Mouse (Mus musculus): ENCODE data around the gene Gas2l3. TPM values are rescaled to one million over a fixed set of nuclear protein-coding genes. Genes with fewer than 3 reads are reported as not detected.

The Gas2l3 gene
- total RNA-seq, 2 experiments from 2014 or later, result 10.0 to 13.8 TPM

DNA sequence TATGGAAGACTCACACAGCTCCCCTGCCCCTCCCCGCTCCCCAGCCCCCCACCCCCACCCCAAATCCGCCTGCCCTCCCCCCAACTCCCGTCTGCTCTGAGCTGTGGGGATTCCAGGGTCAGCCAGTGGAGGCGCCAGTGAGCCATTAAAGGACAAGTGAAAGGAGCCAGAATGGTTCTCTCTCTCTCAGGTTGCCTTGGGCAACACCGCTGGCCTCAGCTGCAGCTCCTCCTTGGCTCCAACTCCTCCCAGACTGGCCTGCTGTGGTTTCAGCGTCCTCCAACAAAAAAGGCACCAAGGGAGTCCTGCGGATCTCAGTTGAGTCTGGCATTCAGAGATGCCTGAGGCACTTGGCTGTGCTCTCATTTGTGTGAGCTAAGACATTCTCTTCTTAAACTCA lies 47.9 kb downstream of the Gas2l3 start:
- peak; percentile 48 for DNase-seq

DNA sequence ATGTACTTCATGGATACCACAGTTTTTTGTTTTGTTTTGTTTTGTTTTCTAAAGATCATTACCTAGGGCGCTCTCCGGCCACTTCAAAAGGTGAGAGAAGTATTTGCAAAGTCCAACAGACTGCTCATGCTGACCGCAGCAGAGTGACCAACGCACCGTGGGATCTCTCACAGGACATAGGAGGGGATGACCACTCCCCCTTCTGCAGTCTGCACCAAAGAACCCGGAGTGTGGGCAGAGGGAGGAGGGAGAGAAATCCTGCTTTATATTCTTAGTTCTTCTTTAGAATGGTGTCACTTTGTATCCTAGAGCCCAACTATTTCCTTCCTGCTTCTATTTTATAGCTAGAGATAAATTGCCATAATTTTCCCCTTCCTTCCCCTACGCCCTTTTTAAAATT lies 48.4 kb downstream of the Gas2l3 start:
- DNase-seq, result no peak

DNA sequence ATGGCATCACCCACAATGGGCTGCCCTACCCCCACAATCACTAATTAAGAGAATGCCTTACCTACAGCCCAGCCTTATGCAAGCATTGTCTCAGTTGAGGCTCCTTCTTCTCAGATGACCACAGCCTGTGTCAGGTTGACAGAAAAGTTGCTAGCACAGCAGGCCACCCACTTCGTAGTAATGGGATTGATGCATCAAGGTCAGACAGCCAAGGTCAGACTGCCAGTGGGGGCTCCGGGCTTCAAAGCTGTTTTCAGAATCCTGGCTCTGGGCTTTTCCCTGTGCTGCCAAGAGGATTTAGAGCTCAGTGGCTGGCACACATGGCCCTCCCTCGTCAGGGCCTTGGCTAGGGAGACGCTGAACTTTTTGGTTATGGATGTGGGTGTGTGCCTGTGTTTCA lies 51.1 kb downstream of the Gas2l3 start:
- DNase-seq, result no peak

DNA sequence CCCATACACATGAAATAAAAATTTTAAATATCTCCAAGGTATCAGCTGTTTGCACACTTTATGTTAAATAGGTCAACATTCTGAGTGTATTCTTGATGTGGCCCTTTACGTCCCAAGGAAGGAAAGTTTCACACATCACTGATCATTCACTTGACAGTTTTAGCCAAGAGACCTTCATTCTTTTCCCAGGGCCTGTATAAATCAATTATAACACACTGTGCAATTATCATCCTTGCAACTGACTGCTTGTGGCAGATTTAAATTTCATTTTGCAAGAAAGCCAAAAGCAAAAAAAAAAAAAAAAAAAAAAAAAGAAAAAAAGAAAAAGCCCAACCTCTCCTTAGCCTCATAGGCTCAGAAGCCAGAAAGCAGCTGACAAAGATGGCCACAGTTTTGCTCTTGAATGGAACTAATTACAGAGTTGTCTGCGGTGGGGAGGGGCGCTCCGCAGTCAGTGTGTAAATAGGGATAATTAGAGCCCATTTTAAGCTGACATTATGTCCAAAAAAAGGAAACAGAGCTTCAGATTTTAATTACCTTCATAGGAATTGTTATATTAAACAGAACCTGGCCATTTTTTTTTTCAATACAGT lies 52.1 kb downstream of the Gas2l3 start:
- no peak for DNase-seq

DNA sequence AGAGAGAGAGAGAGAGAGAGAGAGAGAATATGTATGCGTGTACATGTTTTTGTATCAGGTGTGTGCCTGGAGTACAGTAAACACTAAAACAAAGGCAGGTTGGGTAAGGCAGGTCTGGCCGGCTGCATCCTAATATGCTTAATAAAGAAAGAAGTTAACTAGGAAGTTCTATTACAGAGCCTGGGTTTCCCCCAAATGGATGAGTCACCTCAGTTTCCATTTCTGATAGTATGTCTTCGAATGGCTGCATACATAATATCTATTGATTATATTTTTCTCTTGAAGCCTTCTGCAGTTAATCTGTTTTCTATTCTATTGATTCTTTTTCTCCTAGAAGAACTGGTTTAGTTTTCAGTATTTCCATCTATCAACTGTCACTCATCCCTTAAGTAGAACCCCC lies 57.3 kb downstream of the Gas2l3 start:
- no peak for DNase-seq

DNA sequence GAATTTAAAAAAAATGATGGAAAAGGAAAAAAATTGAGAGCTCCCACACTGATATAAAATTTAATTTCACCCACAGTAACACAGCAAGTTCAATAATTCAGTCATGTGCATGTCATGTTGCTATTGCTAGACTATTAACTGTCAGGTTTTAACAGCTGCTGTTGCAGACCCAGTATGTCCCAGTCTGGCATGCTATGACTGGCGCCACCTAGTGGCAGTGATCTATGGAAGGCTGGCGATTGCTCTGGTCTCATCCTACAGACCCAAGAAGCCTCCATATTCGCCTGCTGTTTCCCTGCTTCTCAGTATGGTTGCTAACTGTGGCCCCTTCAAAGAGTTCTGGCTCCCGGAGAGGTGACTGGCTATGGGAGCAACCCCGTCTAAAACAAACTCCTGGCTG lies 60.3 kb downstream of the Gas2l3 start:
- DNase-seq, result peak; percentile 83

DNA sequence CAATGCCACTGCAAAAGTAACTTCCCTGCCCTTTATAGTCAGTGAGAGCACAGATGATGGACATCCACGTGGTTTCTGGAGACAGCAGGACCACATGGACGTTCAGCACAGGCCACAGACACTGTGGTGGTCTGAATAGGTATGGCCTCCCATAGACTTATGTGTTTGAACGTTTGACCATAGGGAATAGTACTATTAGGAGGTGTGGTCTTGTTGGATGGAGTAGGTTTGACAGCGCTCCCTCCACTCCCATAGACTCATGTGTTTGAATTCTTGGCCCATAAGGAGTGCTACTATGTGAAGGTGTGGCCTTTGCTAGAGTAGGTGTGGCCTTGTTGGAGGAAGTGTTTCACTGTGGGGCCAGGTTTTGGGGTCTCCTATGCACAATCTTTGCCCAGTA lies 66.0 kb downstream of the Gas2l3 start:
- DNase-seq, result no peak

DNA sequence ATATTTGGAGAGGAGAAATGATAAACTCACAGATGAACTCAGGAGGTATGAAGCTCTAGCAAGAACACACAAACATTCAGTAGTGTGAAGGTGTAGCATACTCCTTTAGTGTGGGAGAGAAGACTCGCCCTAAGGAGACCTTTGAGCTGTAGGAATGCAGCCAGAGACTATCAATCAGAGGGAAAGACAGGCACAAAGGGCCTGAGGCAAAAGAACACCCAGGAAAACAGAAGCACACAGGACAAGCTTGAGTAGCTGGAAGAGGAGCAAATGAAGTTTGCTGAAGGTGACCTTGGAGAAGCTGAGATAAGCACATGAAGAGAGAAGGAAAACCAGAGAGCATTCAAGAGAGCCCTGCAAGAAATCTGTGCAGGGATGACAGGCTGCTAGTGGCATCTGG lies 73.7 kb downstream of the Gas2l3 start:
- DNase-seq, result no peak

DNA sequence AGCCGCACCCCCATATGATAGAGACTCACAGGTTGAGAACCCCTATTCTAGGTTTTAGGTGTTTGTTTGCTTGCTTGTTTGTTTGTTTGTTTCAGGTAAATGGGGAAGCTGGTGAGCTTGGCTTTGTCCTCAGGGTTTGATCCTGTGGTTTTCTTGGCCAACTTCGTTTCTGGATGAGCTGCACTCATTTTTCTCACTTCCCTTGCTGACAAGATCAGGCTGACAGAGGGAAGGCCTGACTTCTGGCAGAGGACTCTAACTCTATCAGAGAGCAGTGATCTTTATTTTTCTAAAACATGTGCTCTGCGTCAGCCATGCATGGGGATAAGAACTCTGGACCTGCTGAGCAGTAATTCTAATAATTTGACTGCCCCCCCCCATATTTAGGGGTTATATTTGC lies 84.8 kb downstream of the Gas2l3 start:
- DNase-seq, result no peak

Other genes starting within 250 kb of the Gas2l3 start
- gene Ano4, start 99.2 kb downstream of the Gas2l3 start, total RNA-seq (2021), result 1 to 10 TPM; 1.1 to 2.2 TPM
- not detected for gene Nr1h4, start 89.6 kb upstream of the Gas2l3 start, total RNA-seq (2021)
- gene Slc17a8, start 177.3 kb upstream of the Gas2l3 start, total RNA-seq (2021), result under 1 TPM; 0.09 to 0.32 TPM
- gene Scyl2, start 242.3 kb upstream of the Gas2l3 start, total RNA-seq (2021), result 10 to 100 TPM; 11.0 to 13.2 TPM